Mouse (Mus musculus) liver, adult 2 months (tissue): Measurements from ENCODE around the gene Ctdsp2.

ENCODE experiments used
- CTCF ChIP-seq: fragments of 200-500 bp; IDR thresholded peaks from 2 replicates; pipeline ENCODE4 v1.5.1; 2011; ENCODE audit warnings: low read depth, low read length, control low read depth
- POLR2A ChIP-seq: fragments of 200-500 bp; IDR thresholded peaks from 2 replicates; pipeline ENCODE4 v1.6.1; 2011; ENCODE audit warnings: low read length, control low read depth; ENCODE audit not compliant: insufficient read depth; ENCODE audit errors: extremely low read depth

- no peak for TF ChIP-seq POLR2A
- no peak for TF ChIP-seq CTCF
Measured at GRCm38 (mm10) chr10:126935121-126935520, 43.4 kb upstream of the Ctdsp2 start.
